Mouse (Mus musculus) forebrain, embryonic 14.5 days (tissue): ENCODE data around the gene Prr15l. TPM values are rescaled to one million over a fixed set of nuclear protein-coding genes. Genes with fewer than 3 reads are reported as not detected.

ENCODE experiments used
- ATAC-seq: fragments of 200-750 bp; cut with Nextera tagmentation; 2 replicates; pipeline ENCODE4 v1.8.0; 2017; ENCODE audit warnings: mild to moderate bottlenecking, moderate library complexity
- DNase-seq: peaks from one replicate; pipeline ENCODE4 v3.0.0-alpha.2; 2015; ENCODE audit warnings: low spot score
- H3K27ac ChIP-seq: fragments of 300-500 bp; sonication (generic); 2 replicates; pipeline ENCODE4 v1.5.1; 2014; ENCODE audit warnings: low read depth, mild to moderate bottlenecking, control low read depth, low read length, moderate library complexity
- H3K27me3 ChIP-seq: fragments of 300-500 bp; sonication (generic); replicated peaks from 2 replicates; pipeline ENCODE4 v1.6.1; 2014; ENCODE audit warnings: low read length, control low read depth, mixed read lengths; ENCODE audit not compliant: control insufficient read depth, insufficient read depth
- H3K36me3 ChIP-seq: fragments of 300-500 bp; sonication (generic); 2 replicates; pipeline ENCODE4 v1.6.1; 2014; ENCODE audit warnings: low read length, control low read depth; ENCODE audit not compliant: control insufficient read depth, insufficient read depth
- H3K4me1 ChIP-seq: fragments of 300-500 bp; sonication (generic); 2 replicates; pipeline ENCODE4 v1.6.1; 2014; ENCODE audit warnings: antibody characterized with exemption, low read length, control low read depth; ENCODE audit not compliant: control insufficient read depth, insufficient read depth
- H3K4me2 ChIP-seq: fragments of 300-500 bp; sonication (generic); 2 replicates; pipeline ENCODE4 v1.6.1; 2014; ENCODE audit warnings: mild to moderate bottlenecking, control low read depth, low read length
- H3K4me3 ChIP-seq: fragments of 300-500 bp; sonication (generic); 2 replicates; pipeline ENCODE4 v1.5.1; 2014; ENCODE audit warnings: low read depth, low read length, control low read depth
- H3K9ac ChIP-seq: fragments of 300-500 bp; sonication (generic); 2 replicates; pipeline ENCODE4 v1.6.1; 2014; ENCODE audit warnings: mild to moderate bottlenecking, low read length, control low read depth, moderate library complexity
- H3K9me3 ChIP-seq: fragments of 300-500 bp; sonication (generic); replicated peaks from 2 replicates; pipeline ENCODE4 v1.6.1; 2016; ENCODE audit warnings: low read length, control low read depth, mixed read lengths; ENCODE audit not compliant: control insufficient read depth
- WGBS: fragments of 180-500 bp; shearing (Covaris S2); extraction: QIAGEN DNeasy Blood & Tissue Kit; methylation state at CpG from one replicate; pipeline ENCODE4 v1.1.7; 2014; 5-methylcytosine and 5-hydroxymethylcytosine counted together
- polyA plus RNA-seq: library from polyadenylated mRNA; unstranded; fragments of >200 nt; fragmentation: Nextera tagmentation; extraction: Ambion mirVana; gene quantifications from 2 replicates; pipeline ENCODE4 v1.2.1, GENCODE M21; 2014

Gene Prr15l
- polyA plus RNA-seq, 1 experiment from 2014 or later, result 0.09 TPM

GRCm38 (mm10) chr11:96982355-96982754, 54.5 kb downstream of the Prr15l start:
- Histone ChIP-seq H3K9ac (no peak overlapping the region), H3K27ac (no peak overlapping the region), H3K4me3 (no peak overlapping the region), H3K9me3 (no peaks in the 10 kb centered on the region), H3K36me3 (no peaks in the 10 kb centered on the region), H3K4me2 (no peak overlapping the region), H3K4me1 (peaks cover 5% of the 10 kb centered on the region; the same call in 1 of the 2 replicates), H3K27me3 (peaks cover 7% of the 10 kb centered on the region; the same call in 1 of the 2 replicates)
- WGBS, result 1% methylated on average over 7 of the region's 7 CpGs
- peak; percentile 86 for DNase-seq
- no peak for ATAC-seq

- whole genome bisulfite sequencing, result 81% methylated on average over 7 of the region's 7 CpGs
- ATAC-seq (no peak), DNase-seq (no peak)
- no peak within 1 kb of the TSS for H3K4me2 ChIP-seq
- peaks cover 10% of the 10 kb centered on the region; the same call in 1 of the 2 replicates for H3K27me3 ChIP-seq
- no peak within 1 kb of the TSS for H3K27ac ChIP-seq
- H3K4me3 ChIP-seq, result no peak within 1 kb of the TSS
- H3K36me3 ChIP-seq, result no peaks in the 10 kb centered on the region
- no peaks in the 10 kb centered on the region for H3K9me3 ChIP-seq
- no peak within 1 kb of the TSS for H3K9ac ChIP-seq
- peaks cover 5% of the 10 kb centered on the region; the same call in 1 of the 2 replicates for H3K4me1 ChIP-seq
These were observed 55.0 kb downstream of the Prr15l start, which contains the start of gene Sp2 for GRCm38 (mm10) chr11:96982859-96983258. Gene Sp2, minus strand, starts transcription at chr11:96982959.

DNA sequence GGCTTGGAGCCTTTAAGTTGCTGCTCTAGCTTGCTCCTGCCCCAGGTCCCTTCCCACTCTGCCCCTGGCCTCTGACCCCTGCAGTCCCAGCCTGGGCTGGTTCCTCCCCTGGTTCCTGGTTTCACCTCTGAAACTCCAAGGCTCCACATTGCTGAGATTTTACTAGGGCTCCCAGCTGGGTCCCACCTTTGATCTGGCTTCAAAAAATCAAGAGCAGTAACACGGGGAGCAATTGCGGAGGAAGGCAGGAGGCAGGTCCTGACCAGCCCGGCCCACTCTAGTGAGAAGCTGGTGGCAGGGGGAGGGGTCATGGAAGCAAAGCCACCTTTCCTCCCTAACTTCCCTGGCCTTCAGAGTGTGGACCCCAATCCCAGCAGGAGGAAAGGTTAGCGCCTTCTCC, 57.0 kb downstream of the Prr15l start:
- no peak for DNase-seq
- H3K36me3 ChIP-seq, result no peaks in the 10 kb centered on the region
- H3K27me3 ChIP-seq, result peaks cover 10% of the 10 kb centered on the region; the same call in 1 of the 2 replicates
- no peak overlapping the region for H3K27ac ChIP-seq
- no peak overlapping the region for H3K4me3 ChIP-seq
- ATAC-seq, result no peak
- no peak overlapping the region for H3K9ac ChIP-seq
- no peak overlapping the region for H3K4me2 ChIP-seq
- WGBS, result 22% methylated on average over 4 of the region's 4 CpGs
- H3K4me1 ChIP-seq, result no peaks in the 10 kb centered on the region; the same call in 1 of the 2 replicates
- no peaks in the 10 kb centered on the region for H3K9me3 ChIP-seq

DNA sequence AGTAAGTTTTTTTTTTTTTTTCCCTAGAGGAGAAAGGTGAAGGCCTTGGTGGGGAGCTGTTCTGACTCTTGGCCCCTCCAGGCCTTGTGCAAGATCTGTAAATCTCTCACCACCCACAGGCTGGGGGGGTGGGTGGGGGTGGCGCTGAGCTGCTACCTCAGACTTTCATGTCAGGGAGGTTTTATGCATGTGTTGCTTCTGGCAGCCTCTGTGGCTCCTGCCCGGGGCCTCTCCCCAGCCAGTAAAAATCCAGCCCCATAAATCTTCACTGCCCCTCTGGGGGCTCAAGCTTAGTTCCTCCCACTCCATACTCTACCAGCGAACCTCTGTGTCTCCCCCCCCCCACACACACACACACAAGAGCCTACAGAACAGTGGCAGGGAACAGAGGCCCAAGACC, 58.6 kb downstream of the Prr15l start:
- no peaks in the 10 kb centered on the region for H3K36me3 ChIP-seq
- DNase-seq (no peak), ATAC-seq (no peak)
- no peak overlapping the region for H3K4me2 ChIP-seq
- H3K4me1 ChIP-seq, result no peaks in the 10 kb centered on the region; the same call in 1 of the 2 replicates
- H3K9me3 ChIP-seq, result no peaks in the 10 kb centered on the region
- H3K4me3 ChIP-seq, result no peak overlapping the region
- no peak overlapping the region for H3K9ac ChIP-seq
- no peak overlapping the region for H3K27ac ChIP-seq
- 64% methylated on average over 3 of the region's 3 CpGs for WGBS
- peaks cover 10% of the 10 kb centered on the region; the same call in 1 of the 2 replicates for H3K27me3 ChIP-seq

Other genes with a start within 250 kb of the Prr15l start
- gene Snx11, start 150.5 kb upstream of the Prr15l start, polyA plus RNA-seq, result 17.6 and 21.6 TPM in 2 replicates
- 94.8 and 99.7 TPM in 2 replicates for gene Cbx1, start 139.0 kb upstream of the Prr15l start, polyA plus RNA-seq
- gene Nfe2l1, start 98.1 kb upstream of the Prr15l start, polyA plus RNA-seq, result 28.0 and 38.6 TPM in 2 replicates
- gene Copz2, start 78.2 kb upstream of the Prr15l start, polyA plus RNA-seq, result 14.7 and 15.0 TPM in 2 replicates
- 91.2 and 98.4 TPM in 2 replicates for gene Cdk5rap3, start 11.6 kb upstream of the Prr15l start, polyA plus RNA-seq
- gene Pnpo, start 15.9 kb downstream of the Prr15l start, polyA plus RNA-seq, result 19.0 and 21.9 TPM in 2 replicates
- gene Sp2, start 54.9 kb downstream of the Prr15l start, polyA plus RNA-seq, result 14.3 and 14.6 TPM in 2 replicates
- gene Sp6, start 85.3 kb downstream of the Prr15l start, polyA plus RNA-seq, result 0.17 TPM in 1 of 2 replicates, not detected in the other
- 15.0 and 15.4 TPM in 2 replicates for gene Scrn2, start 101.8 kb downstream of the Prr15l start, polyA plus RNA-seq
- gene Lrrc46, start 113.3 kb downstream of the Prr15l start, polyA plus RNA-seq, result 4.3 and 4.5 TPM in 2 replicates
- 56.2 and 57.6 TPM in 2 replicates for gene Mrpl10, start 113.5 kb downstream of the Prr15l start, polyA plus RNA-seq
- gene Osbpl7, start 122.5 kb downstream of the Prr15l start, polyA plus RNA-seq, result 6.1 and 6.7 TPM in 2 replicates
- gene Tbx21, start 187.2 kb downstream of the Prr15l start, polyA plus RNA-seq, result 0.11 and 0.13 TPM in 2 replicates
- gene Tbkbp1, start 223.4 kb downstream of the Prr15l start, polyA plus RNA-seq, result 4.8 and 5.4 TPM in 2 replicates